Mouse (Mus musculus): Measurements from ENCODE around the gene Rad18. TPM values are rescaled to one million over a fixed set of nuclear protein-coding genes. Genes with fewer than 3 reads are reported as not detected.

The Rad18 gene
- total RNA-seq, 2 experiments from 2014 or later: 7.3 to 9.8 TPM

DNA sequence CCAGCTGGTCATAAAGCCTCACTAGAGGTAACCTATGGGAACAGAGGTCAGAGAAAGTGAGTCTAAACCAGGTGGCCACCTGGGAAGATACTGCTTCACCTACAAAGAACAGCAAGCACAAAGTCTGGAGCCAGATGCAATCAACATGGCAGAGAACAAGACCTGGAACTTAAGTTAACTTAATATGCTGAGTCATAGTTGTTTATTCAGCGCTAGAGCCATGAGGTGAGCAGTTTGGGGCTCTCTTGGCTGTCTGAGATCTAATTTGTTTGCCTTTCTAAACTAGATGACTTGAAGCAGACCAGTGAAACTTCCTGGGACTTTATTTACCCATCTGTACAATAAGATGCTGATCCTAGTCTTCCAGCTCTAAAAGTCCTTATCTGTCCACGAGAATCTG is 12.4 kb downstream of the Rad18 start:
- DNase-seq: no peak

DNA sequence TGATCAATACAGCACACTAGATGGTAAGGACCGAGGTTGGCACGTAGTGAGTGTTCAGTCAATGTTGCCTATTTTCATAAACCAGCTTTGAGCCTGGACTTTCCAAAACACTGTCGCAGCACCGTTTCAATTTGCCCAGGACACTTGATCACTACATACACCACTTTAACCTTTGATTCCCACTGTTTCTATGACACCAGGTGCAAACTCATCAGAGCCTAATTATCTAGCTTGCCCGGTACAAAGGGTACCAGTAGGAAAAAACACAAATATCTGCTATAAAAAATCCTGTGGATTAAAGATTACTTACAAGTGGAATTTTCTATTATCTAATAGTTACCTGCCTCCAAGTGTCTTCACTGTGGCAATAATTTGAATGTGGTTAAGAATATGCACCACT is 64.4 kb downstream of the Rad18 start:
- no peak for DNase-seq

DNA sequence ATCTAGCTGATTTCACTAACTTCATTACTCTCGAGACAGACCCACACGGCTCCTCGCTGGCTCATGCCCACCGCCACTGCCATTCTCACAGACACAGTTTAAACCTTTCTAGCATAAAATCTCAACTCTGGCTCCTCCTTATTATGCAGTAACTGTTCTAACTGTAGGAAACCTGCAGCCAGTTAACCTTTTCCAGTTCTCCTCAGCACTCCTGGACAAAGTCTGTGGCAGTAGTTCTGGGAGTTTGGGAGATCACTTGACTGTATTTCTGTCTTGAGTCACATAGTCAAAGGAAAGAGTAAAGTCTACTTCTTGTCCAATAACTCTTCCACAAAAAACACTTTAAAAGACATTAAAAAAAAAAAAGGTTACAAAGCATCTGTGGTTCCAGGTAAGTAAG is 66.2 kb downstream of the Rad18 start:
- DNase-seq: no peak

DNA sequence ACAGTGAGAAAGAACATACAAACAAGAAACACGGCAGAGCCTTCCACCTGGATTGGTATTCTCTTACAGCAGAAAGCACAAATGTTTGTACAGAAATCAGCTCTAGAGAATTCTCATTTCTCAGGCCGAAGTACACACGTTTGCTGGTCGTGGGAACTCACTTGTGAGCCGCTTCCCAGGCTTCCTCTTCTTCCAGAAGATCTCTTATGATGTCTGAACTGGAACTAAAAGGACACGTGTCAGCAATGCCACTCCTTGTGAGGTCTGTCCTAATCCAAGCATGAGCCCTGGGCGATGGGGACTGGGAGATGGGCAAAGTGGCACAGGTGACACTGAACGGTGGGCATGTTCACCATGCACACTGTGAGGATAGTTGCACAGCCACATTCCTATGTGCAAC is 68.2 kb downstream of the Rad18 start:
- DNase-seq: no peak

DNA sequence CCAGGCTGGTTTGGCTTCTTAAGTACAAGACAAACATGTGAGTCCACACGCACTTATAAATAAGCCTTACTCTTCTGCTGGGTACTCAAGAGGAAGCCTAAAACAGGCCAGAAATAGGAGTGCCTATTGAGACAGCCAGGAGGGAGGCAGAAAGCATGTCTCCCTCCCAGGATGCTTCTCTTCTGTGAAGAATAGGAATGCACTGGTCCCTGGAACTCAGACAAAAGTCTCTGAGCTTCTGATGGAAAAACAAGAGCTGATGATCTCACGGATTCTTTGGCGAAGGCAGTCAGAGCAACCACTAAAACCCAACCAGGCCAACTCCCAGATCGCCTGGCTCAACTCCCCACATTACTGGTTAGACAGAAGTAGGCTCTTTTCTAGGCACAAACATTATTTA is 74.2 kb downstream of the Rad18 start:
- no peak for DNase-seq

DNA sequence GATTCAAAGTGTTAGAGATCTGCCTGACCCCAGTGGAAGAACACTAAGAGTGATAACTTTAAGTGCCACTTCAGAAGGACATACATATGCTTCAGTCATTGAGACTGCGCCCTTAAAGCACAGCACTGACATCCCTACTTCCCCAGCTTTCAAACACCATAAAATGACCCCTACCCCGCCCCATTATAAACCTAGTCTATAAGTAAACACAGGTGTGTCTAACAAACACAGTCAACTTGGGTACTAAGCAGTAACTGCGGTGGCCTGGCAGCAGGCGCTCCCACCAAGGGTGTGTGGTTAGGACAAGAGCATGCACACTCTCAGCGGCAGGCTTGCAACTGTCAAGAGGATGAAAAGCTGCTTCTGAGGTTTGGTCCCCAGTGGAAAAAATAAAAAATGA is 76.5 kb downstream of the Rad18 start:
- DNase-seq: no peak

DNA sequence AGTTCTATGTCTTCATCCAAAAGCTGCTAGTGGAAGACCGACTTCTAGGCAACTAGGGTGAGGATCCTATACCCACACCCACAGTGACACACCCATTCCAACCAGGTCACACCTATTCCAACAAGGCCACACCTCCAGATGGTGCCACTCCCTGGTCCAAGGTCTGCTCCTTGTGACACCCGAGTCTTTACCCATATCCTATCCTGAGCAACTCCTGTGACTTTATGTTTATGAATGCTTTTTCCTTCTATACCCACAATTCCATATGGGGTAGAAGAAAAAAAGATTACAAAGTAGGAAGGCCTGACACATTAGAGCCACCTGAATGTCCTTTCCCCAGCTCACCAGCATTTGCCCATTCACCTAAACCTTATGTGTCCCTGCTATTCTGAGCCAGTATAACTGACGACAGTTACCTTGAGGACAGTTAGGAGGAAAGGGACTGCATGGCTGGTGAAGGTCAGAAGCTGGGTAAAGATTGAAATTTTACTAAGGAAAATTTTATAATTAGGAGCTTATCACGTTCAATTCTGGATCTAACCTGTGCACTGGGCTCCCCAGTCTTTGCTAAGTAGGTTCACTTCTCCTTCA is 78.7 kb downstream of the Rad18 start:
- no peak for DNase-seq

DNA sequence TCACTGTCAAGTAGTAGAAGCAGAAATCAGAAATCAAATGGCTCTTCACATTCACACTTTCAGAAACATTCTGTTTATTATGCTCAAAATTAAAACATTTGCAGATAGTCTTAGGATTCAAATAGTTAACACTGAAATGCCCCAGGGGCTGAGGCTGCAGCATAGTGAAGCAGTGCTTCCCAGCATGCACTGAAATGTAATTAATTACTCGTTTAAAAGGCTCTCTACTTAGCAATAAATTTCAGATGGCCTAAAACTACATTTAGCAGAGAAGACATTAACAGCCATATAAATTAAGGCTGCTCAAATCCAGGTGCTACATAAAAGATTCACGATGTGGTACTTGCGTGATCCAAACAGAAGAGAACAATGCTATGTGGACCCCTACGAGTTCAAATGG is 87.5 kb downstream of the Rad18 start:
- DNase-seq: no peak

DNA sequence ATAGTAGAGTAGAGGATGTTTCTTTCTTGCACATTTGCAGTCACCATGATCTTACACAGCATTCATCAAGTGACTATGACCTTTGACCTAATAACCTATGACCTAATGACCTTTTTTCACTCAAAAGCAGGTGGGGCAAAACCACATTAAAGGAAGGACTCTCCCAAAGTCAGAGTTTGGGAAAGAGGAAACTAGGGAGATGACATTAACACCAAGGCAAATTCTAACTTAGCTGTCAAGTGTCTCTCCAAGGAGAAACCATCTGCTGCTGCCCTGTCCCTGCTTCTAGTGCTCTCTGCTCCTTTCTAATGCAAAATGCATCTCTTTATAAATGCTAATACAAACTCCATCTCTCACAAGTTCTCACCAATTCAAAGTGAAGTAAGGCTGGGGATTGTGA is 92.6 kb downstream of the Rad18 start:
- DNase-seq: no peak

DNA sequence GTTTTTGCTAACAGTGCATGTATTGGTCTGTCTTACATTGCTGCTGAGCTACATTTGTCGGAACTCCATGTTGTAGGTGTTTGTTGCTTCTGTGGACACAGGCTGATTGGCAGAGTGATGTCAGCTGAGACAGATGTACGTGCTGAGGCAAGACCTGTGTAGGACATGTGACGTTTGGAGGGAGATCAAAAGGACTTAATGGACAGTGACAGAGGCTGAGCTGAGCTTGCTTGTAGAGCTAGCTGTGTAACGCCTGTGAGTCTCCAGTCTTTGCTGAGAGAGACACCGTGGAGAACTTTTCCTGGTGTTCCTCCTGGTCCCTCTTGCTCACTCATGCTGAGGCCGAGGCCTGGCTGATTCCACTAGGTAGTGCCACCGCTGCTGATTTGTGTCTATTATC is 101.5 kb downstream of the Rad18 start:
- no peak for DNase-seq

DNA sequence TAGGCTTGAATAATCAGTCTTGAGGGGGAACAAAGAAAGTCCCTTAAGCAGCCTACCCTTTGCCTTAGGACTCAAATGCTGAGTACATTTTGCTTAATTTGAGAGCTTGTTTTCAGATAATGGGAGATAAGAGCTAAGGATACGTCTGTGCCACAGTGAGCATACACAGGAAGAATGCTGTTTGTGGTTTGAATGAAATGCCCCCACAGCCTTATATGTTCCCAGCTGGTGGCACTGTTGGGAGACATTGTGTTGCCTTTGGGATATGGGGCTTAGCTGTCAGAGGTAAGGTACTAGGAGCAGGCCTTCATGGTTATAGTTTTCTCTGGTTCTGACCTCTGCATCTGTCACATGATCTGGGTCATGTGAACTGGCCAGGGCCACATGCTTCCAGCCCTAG is 108.6 kb downstream of the Rad18 start:
- DNase-seq: no peak

DNA sequence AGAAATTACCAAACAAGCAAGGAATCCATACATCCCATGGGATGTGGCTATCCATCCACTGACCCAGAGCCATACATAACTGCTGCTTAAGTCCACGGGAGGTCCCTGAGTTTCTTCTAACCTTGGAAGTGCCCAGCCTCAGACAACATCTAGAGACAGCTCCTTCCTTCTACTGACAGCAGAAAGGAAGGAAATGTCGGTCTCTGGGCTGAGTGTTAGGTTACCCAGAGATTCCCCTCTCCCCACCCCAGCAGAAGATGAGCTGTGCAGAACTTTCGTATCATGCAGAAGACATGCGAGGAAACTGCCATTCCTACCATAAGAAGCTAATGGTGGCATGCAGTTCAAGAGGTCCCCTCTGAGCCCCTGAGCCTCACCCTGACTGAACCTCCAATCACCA is 109.5 kb downstream of the Rad18 start:
- DNase-seq: no peak

DNA sequence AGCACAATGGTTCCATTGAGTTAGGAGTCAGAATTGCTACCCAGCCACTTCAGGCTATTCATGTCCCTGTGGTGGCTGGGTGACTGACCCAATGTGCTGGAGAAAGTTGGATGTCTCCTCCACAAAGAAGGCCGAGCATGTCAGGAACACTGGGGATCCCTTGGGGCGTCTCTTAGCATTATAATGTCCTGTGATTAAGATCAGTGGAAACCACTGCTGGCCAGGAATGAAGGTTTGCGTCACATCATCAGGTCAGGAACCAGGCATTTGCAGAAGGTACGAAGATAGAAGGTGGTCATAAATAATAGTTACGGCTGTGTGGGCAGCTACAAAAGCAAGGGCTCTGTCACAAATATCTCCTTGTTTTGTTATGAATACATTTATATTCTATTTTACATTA is 111.5 kb downstream of the Rad18 start:
- no peak for DNase-seq

DNA sequence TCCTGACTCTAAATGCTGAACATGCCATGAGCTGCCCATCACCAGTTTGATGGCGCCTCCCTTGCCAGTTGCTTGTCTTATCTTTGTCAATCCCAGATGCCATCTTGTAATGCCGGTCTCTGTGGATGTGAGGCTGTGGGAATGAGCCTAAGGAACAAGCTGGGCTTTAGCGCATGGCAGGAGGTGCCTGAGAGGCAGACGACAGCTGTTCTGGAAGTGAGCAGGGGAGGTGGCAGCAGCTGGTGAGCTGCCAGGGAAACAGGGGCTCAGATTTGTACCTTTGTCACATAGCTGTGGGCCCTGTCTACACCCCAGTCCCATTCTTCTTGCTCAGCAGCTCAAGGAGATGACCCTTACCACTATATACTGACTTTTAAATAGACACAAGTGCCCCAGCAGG is 114.5 kb downstream of the Rad18 start:
- no peak for DNase-seq

DNA sequence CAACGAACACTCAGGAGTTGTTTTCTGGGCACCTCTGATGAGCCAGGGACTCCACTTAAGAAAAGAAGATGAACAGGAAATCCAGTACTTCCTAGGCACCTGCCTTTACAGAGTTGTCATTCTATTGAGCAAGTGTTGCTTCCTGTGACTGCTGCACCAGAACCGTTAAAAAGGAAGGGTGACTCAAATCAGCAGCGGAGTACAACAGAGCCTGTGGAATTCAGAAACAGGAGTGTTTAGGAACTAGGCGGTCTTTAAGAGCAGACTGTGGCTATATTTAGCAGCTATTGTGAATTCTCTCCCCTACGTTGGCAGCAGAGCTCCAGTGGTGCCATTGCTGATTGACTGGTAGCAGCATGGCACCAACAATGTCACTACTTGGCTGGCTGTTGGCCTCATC is 119.3 kb downstream of the Rad18 start:
- no peak for DNase-seq

DNA sequence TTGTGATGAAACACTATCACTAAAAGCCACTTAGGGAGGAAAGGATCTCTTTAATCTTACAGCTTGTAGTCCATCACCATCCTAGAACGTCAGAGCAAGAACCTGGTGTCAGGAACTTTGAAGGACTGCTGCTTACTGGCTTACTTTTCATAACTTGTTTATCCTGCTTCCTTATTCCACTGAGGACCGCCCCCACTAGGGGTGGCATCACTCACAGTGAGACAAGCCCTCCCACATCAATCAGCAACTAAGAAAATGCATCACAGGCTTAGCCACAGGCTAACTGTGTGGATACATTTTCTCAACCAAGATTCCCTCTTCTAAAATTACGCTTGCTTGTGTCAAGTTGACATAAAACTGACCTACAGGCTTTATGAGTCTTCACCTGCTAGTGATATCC is 121.9 kb downstream of the Rad18 start:
- DNase-seq: no peak

DNA sequence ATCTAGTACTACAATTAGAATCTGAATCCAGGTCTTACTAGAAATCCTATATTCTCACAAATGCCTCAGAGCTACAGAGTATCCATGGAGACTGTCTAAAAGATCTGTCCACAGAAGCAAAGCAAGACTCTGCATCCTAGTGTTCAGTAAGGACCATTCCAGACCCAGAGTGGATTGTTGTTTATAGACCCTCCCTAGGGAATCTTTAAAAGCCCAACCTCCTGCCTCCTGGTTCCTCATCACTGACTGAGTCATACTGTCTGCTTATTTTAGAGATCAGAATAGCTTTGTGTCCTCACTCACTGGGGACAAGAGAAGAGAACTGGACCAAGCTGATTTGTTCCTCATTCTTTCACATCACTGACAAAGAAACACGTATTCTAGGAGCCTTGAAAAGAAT is 126.1 kb downstream of the Rad18 start:
- DNase-seq: no peak

Other genes with a start within 250 kb of the Rad18 start
- gene Cav3, start 237.2 kb downstream of the Rad18 start, total RNA-seq (2021): not detected
- 100 to 1,000 TPM in 1 of 2 experiments, 10 to 100 TPM in 1; 17.8 to 330 TPM for gene Oxtr, start 206.7 kb downstream of the Rad18 start, total RNA-seq (2021)